Mouse (Mus musculus) liver, postnatal 0 days (tissue): ENCODE results near the gene Satb2.

Experiments used
- CTCF ChIP-seq: sonication (generic); IDR thresholded peaks from 2 replicates; pipeline ENCODE4 v1.5.1; 2016; ENCODE audit warnings: antibody characterized with exemption, low read depth
- EP300 ChIP-seq: IDR thresholded peaks from 2 replicates; pipeline ENCODE4 v1.6.1; 2016; ENCODE audit warnings: antibody characterized with exemption, low read depth, mild to moderate bottlenecking

DNA sequence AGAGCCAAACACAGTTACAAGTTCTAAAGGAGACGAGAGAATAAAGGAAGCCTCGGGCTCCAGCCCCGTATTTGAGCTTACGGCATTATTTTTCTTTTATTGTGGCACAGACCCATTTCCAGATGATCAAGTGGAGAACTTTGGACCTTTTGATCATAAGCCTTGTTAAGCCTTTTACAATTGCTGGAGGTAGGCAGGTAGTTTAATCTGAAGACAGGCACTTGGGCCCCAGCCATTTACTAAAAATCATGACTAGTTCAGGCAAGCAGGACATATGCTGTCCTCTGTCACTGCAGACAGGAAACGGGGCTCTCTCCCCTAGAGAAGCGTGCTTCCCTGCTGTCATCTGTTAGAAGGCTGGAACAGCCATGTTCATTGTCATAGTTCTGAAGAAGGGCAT lies 26.9 kb downstream of the Satb2 start:
- TF ChIP-seq EP300 (no peak), CTCF (no peak)
